Mouse (Mus musculus) bone marrow macrophage, adult 2 months (primary cell): ENCODE data around the gene Zfp384. TPM values are rescaled to one million over a fixed set of nuclear protein-coding genes. Genes with fewer than 3 reads are reported as not detected.
"Not testable (repeated sequence)": the region's sequence is repeated elsewhere in the genome, so short reads cannot be mapped to it uniquely, and the experiment has no call there.

Source experiments
- H3K27ac ChIP-seq: 2 replicates; pipeline ENCODE4 v1.5.1; 2012; ENCODE audit warnings: low read depth, low read length; ENCODE audit not compliant: insufficient read depth
- H3K4me1 ChIP-seq: 2 replicates; pipeline ENCODE4 v1.6.1; 2012; ENCODE audit warnings: low read length; ENCODE audit not compliant: control insufficient read depth, insufficient read depth
- H3K4me3 ChIP-seq: 2 replicates; pipeline ENCODE4 v1.5.1; 2012; ENCODE audit warnings: mild to moderate bottlenecking, low read length, moderate library complexity; ENCODE audit not compliant: insufficient read depth
- CTCF ChIP-seq: IDR thresholded peaks from 2 replicates; pipeline ENCODE4 v1.5.1; 2012; ENCODE audit warnings: low read depth, mild to moderate bottlenecking, low read length, moderate library complexity
- POLR2A ChIP-seq: IDR thresholded peaks from 2 replicates; pipeline ENCODE4 v1.6.1; 2012; ENCODE audit warnings: mild to moderate bottlenecking, low read depth, low read length, borderline replicate concordance
- polyA plus RNA-seq: library from polyadenylated mRNA; stranded (reverse); fragments of >200 nt; gene quantifications from 2 replicates; pipeline ENCODE4 v1.2.4, GENCODE M21; 2012; ENCODE audit not compliant: missing spikeins, insufficient read depth, insufficient read length

Gene Zfp384
- polyA plus RNA-seq, 1 experiment = 82.7 TPM

DNA sequence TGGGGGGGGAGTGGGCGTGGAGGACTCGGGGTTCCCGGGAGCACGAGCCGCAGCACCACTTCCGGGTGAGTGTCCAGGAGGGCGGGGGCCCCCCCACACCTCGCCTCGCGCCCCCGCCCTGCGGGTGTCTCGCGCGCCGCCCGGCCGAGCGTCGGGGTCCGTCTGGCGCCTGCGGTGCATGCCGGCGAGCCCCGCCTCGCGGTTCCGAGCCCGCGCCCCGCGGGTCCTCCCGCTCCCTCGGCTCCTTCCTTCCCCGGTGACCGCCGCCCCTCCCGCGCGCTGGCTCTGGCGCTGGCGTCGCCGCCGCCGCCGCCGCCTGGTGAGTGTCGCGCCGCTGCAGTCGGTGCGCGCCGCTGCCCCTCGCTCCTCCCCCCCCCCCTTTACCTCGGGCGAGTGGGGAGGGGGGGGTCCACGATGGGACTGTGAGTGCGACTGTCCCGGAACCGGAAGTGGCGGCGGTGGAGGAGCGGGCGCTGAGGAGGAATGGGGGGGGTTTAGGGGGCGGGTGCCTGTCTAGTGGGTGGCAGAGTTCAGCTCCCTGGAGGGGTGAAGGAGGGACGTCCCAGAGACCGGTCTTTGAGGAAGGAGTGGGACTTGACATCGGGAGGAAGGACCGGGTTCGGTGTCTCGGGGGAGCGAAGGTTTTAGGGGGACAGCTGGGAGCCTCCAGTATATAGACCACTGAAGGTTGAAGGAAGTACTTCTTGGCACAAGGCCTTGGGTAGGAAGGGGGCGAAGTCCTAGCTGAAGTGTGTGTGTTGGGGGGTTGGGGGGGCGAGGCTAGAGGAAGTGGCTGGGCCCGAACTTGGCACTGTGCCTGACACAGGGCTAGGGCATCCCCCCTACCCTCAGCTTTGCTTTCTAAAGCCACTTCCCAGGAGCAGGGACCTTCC lies 482 bp downstream of the Zfp384 start:
- peak overlapping the region; percentile 81 for H3K4me3 ChIP-seq
- peaks cover 32% of the 10 kb centered on the region for H3K4me1 ChIP-seq
- 0 out of 2 replicates have a peak, but pooled peaks have one; percentile 7 for TF ChIP-seq CTCF
- no peak for TF ChIP-seq POLR2A
- H3K27ac ChIP-seq = peak overlapping the region; percentile 97

DNA sequence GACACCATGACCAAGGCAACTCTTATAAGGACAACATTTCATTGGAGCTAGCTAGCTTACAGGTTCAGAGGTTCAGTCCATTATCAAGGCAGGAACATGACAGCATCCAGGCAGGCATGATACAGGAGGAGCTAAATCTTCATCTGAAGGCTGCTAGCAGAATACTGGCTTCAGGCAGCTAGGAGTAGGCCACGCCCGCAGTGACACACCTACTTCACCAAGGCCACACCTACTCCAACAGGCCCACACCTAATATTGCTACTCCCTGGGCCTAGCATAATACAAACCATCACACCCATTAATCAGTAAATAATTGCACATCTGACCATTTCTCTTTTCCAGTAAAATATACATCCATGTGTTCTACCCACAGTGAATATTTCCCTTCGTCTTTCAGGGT lies 8.7 kb downstream of the Zfp384 start:
- Histone ChIP-seq H3K4me1 (peaks cover 6% of the 10 kb centered on the region), H3K4me3 (no peak overlapping the region), H3K27ac (no peak overlapping the region)
- TF ChIP-seq POLR2A (no peak), CTCF (no peak)

DNA sequence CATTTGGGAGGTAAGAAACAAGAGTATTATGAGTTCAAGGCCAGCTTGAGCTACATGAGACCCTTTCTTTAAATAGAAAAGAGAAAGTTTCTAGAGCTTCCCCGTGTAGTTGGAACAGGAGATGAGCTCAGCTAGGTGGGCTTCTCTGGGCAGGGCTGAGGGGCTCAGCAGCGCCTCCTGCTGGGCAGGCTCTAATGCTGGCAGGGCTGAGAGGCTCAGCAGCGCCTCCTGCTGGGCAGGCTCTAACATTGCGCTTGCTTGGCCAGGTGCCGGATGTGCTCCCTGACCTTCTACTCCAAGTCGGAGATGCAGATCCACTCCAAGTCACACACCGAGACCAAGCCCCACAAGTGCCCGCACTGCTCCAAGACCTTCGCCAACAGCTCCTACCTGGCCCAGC lies 21.6 kb downstream of the Zfp384 start:
- TF ChIP-seq CTCF = peak; percentile 99
- H3K4me3 ChIP-seq, H3K27ac ChIP-seq: not testable (repeated sequence)

DNA sequence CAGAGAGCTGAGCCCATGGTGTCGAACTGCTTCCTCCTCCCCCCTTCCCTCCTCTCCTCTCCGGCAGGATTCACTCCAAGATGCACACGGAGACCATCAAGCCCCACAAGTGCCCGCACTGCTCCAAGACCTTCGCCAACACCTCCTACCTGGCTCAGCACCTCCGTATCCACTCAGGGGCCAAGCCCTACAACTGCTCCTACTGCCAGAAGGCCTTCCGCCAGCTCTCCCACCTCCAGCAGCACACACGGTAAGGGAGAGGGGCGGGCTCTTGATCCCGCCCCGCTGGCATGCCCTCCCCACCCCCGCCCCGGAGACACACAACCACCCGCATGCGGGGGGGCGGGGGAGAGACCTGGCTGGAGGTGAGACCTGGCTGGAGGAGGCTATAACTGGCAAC lies 22.7 kb downstream of the Zfp384 start:
- Histone ChIP-seq H3K4me3 (no peak overlapping the region), H3K4me1 (no peaks in the 10 kb centered on the region), H3K27ac (no peak overlapping the region)
- no peak for TF ChIP-seq CTCF
- no peak for TF ChIP-seq POLR2A

More for the DNA sequence above, 21.6 kb downstream of the Zfp384 start:
- H3K4me1 ChIP-seq = not testable (repeated sequence)

DNA sequence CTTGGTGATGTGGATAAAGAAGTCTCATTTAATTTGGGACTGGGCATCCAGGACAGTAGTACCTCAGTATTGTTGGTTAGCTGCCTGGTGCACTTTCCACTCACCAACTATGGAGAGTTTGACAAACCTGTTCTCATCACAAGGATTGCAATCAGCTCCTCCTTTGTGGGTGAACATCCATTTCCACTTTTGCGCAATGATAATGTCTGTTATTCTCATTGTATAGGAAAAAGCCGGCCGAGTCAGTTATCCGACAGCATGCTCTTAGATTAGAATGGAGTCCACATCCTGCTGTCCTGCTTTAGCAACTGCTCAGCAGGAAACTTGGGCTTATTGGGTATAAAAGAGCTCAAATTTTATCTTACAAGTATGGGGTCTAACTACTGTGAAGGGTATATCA lies 29.7 kb downstream of the Zfp384 start:
- Histone ChIP-seq H3K4me1 (peaks cover 19% of the 10 kb centered on the region), H3K27ac (peak overlapping the region; percentile 48; the same call in 1 of the 2 replicates), H3K4me3 (no peak overlapping the region)
- no peak for TF ChIP-seq POLR2A
- no peak for TF ChIP-seq CTCF

DNA sequence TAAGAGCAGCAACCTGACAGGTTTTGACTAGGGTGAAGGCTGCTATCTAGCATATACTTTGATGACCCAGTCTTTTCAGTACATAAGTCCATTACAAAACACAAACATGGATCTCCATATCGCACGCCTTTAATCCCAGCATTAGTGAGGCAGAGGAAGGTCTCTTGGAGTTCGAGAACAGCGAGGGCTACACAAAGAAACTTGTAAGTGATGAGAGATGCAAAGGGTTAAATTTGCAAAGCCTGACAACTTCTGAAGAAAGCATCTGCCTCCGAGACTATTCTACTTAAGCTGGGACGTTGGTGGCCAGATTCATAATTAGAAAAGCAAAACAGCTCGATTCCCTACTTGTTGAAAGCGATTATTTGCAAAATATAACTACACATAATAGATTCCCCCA lies 30.2 kb downstream of the Zfp384 start:
- H3K4me1 ChIP-seq = peaks cover 19% of the 10 kb centered on the region
- H3K27ac ChIP-seq = peak overlapping the region; percentile 48
- peak overlapping the region; percentile 84 for H3K4me3 ChIP-seq
- TF ChIP-seq POLR2A (no peak), CTCF (no peak)

DNA sequence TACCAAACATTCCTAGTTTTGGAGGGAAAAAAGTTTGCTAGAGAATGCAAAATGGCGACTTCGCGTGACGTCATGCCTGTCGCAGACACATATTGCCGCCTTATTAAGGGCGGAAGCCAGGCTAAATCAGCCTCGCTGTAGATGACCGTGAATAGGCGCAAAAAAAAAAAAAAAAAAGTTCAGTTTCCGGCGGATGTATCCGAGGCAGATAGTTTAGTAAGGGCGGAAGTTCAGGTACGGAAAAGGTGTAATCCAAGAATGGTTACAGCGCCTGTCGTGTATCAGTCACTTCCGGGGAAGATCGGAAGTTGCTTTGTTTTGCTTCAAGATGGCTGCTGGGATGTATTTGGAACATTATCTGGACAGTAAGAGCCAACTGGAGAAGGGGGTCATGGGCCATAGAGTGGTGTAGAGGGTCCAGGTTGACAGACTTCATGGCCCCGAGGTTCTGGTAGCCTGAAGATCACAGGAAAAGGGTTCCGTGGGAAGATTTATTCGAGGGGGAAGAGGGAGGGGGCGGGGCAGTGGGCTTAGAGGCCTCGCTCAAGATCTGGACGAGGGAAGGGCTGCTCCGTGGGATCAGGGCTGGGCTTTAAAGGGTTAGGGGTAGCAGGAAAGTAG lies 30.7 kb downstream of the Zfp384 start, which contains the start of gene Ing4:
Ing4 (plus strand) TSS at position 228 of the 621 bp plus-strand sequence.
- Histone ChIP-seq H3K27ac (peak within 1 kb of the TSS; percentile 90), H3K4me1 (peaks cover 19% of the 10 kb centered on the region), H3K4me3 (peak within 1 kb of the TSS; percentile 84)
- TF ChIP-seq CTCF (no peak), POLR2A (no peak)

DNA sequence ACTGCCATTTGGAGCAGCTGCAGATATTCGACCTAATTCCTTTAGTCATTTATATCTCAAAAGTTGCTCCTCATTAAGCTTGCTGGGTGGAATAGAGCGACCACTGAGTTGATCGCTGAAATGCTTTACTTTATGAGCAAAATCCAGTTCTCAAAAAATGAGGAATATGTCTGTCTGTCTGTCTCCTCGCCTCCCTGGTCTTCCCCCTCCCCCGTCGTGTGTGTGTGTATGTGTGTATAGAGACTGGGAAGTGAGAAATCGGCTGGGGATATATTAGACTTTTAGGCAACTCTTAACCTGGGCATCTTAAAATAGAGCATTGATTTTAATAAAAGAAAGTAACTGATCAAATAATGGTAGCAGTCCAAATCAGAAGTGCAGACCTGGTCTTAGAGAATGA lies 31.3 kb downstream of the Zfp384 start:
- Histone ChIP-seq H3K27ac (peak overlapping the region; percentile 90), H3K4me3 (peak overlapping the region; percentile 84), H3K4me1 (peaks cover 19% of the 10 kb centered on the region)
- TF ChIP-seq POLR2A (no peak), CTCF (no peak)

DNA sequence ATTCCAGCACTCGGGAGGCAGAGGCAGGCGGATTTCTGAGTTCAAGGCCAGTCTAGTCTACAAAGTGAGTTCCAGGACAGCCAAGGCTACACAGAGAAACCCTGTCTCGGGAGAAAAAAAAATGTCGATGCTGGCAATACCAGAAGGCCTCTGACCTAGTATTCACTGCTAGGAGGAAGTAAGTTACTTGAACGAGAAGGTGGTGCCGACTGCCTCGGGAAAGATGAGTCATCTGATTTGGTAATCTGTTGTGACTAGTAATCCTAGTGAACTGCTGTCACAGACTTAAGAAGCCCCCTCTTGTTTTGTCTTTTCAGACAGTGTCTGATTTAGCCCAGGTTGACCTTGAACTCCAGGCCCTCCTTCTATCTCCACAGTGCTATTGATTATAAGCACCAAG lies 32.1 kb downstream of the Zfp384 start:
- Histone ChIP-seq H3K4me3 (peak overlapping the region; percentile 18; the same call in 1 of the 2 replicates), H3K4me1 (peaks cover 19% of the 10 kb centered on the region), H3K27ac (peak overlapping the region; percentile 90)
- no peak for TF ChIP-seq POLR2A
- TF ChIP-seq CTCF = no peak

DNA sequence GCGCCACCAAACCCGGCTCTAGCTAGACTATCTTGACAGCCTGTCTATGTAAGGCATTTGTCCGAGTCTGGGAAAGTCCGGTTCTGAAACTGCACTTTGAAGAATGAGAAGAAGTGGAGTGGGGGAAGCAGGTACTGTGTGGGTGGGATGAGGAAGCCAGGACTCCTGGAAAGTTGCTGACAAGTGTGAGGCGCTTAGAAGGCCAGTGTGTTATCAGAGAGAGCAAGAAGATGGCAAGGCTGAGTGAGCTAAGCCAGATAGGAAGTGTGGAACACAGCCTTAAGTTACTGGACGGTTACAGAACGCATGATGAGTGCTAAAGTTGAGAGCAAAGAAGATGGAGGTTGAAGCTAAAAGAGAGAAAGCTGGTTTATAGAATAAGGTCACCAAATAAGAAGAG lies 33.1 kb downstream of the Zfp384 start:
- Histone ChIP-seq H3K27ac (peak overlapping the region; percentile 14), H3K4me1 (peaks cover 19% of the 10 kb centered on the region), H3K4me3 (no peak overlapping the region)
- TF ChIP-seq CTCF (no peak), POLR2A (no peak)
